Mouse (Mus musculus) limb, embryonic 12.5 days (tissue): ENCODE data around the gene Gfra1. TPM values are rescaled to one million over a fixed set of nuclear protein-coding genes. Genes with fewer than 3 reads are reported as not detected.
A peak's percentile ranks its signal among the peaks of the same experiment; 100 is the strongest.

Experiments
- ATAC-seq: fragments of 200-750 bp; cut with Nextera tagmentation; 2 replicates; pipeline ENCODE4 v1.8.0; 2017; ENCODE audit warnings: low read depth, moderate TSS enrichment; ENCODE audit not compliant: insufficient number of reproducible peaks, insufficient read depth, low FRiP score, low TSS enrichment
- H3K27ac ChIP-seq: fragments of 300-500 bp; sonication (generic); 2 replicates; pipeline ENCODE4 v1.5.1; 2016; ENCODE audit warnings: mild to moderate bottlenecking, moderate library complexity
- H3K27me3 ChIP-seq: fragments of 300-500 bp; sonication (generic); 2 replicates; pipeline ENCODE4 v1.6.1; 2016; ENCODE audit warnings: mild to moderate bottlenecking, moderate library complexity
- H3K36me3 ChIP-seq: fragments of 300-500 bp; sonication (generic); 2 replicates; pipeline ENCODE4 v1.6.1; 2016; ENCODE audit warnings: mild to moderate bottlenecking, moderate library complexity
- H3K4me1 ChIP-seq: fragments of 300-500 bp; sonication (generic); replicated peaks from 2 replicates; pipeline ENCODE4 v1.6.1; 2016
- H3K4me2 ChIP-seq: fragments of 300-500 bp; sonication (generic); 2 replicates; pipeline ENCODE4 v1.6.1; 2016; ENCODE audit warnings: mild to moderate bottlenecking, moderate library complexity
- H3K4me3 ChIP-seq: fragments of 300-500 bp; sonication (generic); replicated peaks from 2 replicates; pipeline ENCODE4 v1.5.1; 2016; ENCODE audit warnings: mild to moderate bottlenecking
- H3K9ac ChIP-seq: fragments of 300-500 bp; sonication (generic); replicated peaks from 2 replicates; pipeline ENCODE4 v1.6.1; 2016; ENCODE audit warnings: mild to moderate bottlenecking, moderate library complexity
- H3K9me3 ChIP-seq: fragments of 300-500 bp; sonication (generic); 2 replicates; pipeline ENCODE4 v1.6.1; 2016; ENCODE audit warnings: mild to moderate bottlenecking, moderate library complexity
- WGBS: fragments of 180-500 bp; shearing (Covaris S2); methylation state at CpG from one replicate; pipeline ENCODE4 v1.1.7; 2016; 5-methylcytosine and 5-hydroxymethylcytosine counted together
- polyA plus RNA-seq: library from polyadenylated mRNA; unstranded; fragments of >200 nt; fragmentation: Nextera tagmentation; extraction: Ambion mirVana; gene quantifications from 2 replicates; pipeline ENCODE4 v1.2.1, GENCODE M21; 2016

Gene Gfra1
- polyA plus RNA-seq, 1 experiment from 2014 or later = 17.0 TPM

- no peaks in the 10 kb centered on the region for H3K27me3 ChIP-seq
- H3K4me1 ChIP-seq = peaks cover 20% of the 10 kb centered on the region
- peak overlapping the region; percentile 78 for H3K27ac ChIP-seq
- no peak overlapping the region for H3K4me2 ChIP-seq
- no peaks in the 10 kb centered on the region for H3K36me3 ChIP-seq
- H3K4me3 ChIP-seq = no peak overlapping the region
- ATAC-seq = peak; percentile 83; the same call in 1 of the 2 replicates
- 26% methylated on average over 3 of the region's 3 CpGs for WGBS
- no peak overlapping the region for H3K9ac ChIP-seq
- H3K9me3 ChIP-seq = no peaks in the 10 kb centered on the region
Observed at GRCm38 (mm10) chr19:58419278-58419677, 36.4 kb downstream of the Gfra1 start.

DNA sequence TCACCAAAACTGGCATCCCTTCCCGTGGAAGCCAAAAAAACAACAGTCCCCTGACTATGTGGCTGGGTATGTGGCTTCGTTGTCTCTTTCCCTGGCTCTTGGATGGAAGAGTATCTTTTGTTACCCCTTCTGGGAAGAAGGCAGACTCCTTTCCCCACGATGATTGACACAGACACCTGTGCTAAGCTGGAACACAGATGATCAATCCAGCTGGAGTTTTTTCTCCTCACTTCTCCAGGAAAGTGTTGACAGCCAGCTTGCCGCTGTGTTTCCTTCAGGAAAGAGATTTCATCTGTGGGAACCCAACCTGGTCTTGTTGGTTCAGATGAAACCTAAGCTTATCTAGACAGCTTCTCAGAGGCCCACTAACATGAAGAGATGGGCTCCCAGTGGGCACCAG, 40.5 kb downstream of the Gfra1 start:
- 76% methylated on average over 4 of the region's 4 CpGs for WGBS
- ATAC-seq = no peak
- H3K4me1 ChIP-seq = peaks cover 15% of the 10 kb centered on the region
- no peak overlapping the region for H3K4me3 ChIP-seq
- no peak overlapping the region for H3K27ac ChIP-seq
- H3K4me2 ChIP-seq = no peak overlapping the region
- H3K36me3 ChIP-seq = no peaks in the 10 kb centered on the region
- no peak overlapping the region for H3K9ac ChIP-seq
- no peaks in the 10 kb centered on the region for H3K27me3 ChIP-seq
- no peaks in the 10 kb centered on the region for H3K9me3 ChIP-seq

- H3K4me3 ChIP-seq = no peak overlapping the region
- no peaks in the 10 kb centered on the region for H3K36me3 ChIP-seq
- no peak overlapping the region for H3K27ac ChIP-seq
- H3K4me1 ChIP-seq = peaks cover 11% of the 10 kb centered on the region
- ATAC-seq = no peak
- no peaks in the 10 kb centered on the region for H3K9me3 ChIP-seq
- no peak overlapping the region for H3K4me2 ChIP-seq
- H3K27me3 ChIP-seq = no peaks in the 10 kb centered on the region
- no peak overlapping the region for H3K9ac ChIP-seq
Observed at GRCm38 (mm10) chr19:58414733-58415132, 41.0 kb downstream of the Gfra1 start.

DNA sequence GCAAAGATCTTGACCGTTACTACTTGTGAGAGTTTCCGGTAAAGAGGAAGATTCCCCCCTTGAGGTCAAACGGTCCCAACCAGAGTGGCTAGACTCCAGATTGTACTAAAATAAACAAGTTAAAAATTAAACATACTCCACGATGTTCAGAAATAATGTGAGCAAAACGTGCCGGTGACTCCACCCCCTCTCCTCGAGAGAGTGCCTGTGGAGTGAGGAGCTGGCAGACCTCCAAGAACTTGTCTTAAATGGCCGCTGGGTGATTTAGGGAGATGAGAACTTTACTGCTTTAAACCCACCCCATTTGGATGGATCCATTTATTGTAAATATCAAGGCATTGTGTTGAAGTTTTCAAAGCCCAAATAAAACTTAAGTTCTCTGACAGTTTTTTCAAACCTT, 42.4 kb downstream of the Gfra1 start:
- Histone ChIP-seq H3K4me1 (peaks cover 4% of the 10 kb centered on the region; the same call in 1 of the 2 replicates), H3K36me3 (no peaks in the 10 kb centered on the region), H3K9me3 (no peaks in the 10 kb centered on the region), H3K4me2 (peak overlapping the region; percentile 31), H3K27me3 (no peaks in the 10 kb centered on the region), H3K4me3 (no peak overlapping the region), H3K9ac (no peak overlapping the region), H3K27ac (no peak overlapping the region)
- ATAC-seq = no peak; the same call in 1 of the 2 replicates
- 24% methylated on average over 8 of the region's 8 CpGs for WGBS

GRCm38 (mm10) chr19:58412811-58413210, 42.9 kb downstream of the Gfra1 start:
- Histone ChIP-seq H3K4me1 (peaks cover 4% of the 10 kb centered on the region; the same call in 1 of the 2 replicates), H3K4me2 (no peak overlapping the region), H3K36me3 (no peaks in the 10 kb centered on the region), H3K27me3 (no peaks in the 10 kb centered on the region), H3K9me3 (no peaks in the 10 kb centered on the region), H3K27ac (no peak overlapping the region), H3K4me3 (no peak overlapping the region), H3K9ac (no peak overlapping the region)
- WGBS = 64% methylated on average over 2 of the region's 3 CpGs
- no peak for ATAC-seq

DNA sequence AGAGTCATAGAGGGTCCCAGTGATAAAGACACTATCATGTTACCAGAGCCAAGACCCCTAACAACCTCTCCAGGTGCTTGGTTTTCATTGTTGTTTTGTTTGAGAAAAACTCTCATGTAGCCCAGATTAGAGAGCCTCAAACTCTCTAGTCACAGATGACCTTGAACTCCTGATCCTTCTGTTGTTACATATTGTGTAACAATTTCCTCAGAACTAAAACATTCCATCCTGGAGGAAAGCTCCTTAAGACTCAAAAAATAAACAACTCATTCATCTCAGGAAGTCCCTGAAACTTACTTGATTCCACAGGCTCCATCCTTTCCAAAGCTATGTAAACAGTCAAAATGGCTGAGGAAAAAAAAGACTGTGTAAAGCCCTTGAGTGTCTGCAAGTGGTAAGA, 49.0 kb downstream of the Gfra1 start:
- Histone ChIP-seq H3K4me3 (no peak overlapping the region), H3K27me3 (no peaks in the 10 kb centered on the region), H3K9me3 (0 out of 2 replicates have a peak, but pooled peaks cover 4% of the 10 kb centered on the region), H3K27ac (no peak overlapping the region), H3K36me3 (no peaks in the 10 kb centered on the region), H3K9ac (no peak overlapping the region), H3K4me1 (peaks cover 6% of the 10 kb centered on the region; the same call in 1 of the 2 replicates), H3K4me2 (no peak overlapping the region)
- ATAC-seq = no peak

- H3K4me2 ChIP-seq = no peak overlapping the region
- no peaks in the 10 kb centered on the region for H3K27me3 ChIP-seq
- H3K4me1 ChIP-seq = peaks cover 29% of the 10 kb centered on the region
- no peak for ATAC-seq
- H3K4me3 ChIP-seq = no peak overlapping the region
- H3K27ac ChIP-seq = no peak overlapping the region
- 77% methylated on average over 3 of the region's 3 CpGs for WGBS
- no peaks in the 10 kb centered on the region for H3K9me3 ChIP-seq
- no peaks in the 10 kb centered on the region for H3K36me3 ChIP-seq
- H3K9ac ChIP-seq = no peak overlapping the region
Observed at GRCm38 (mm10) chr19:58400224-58400623, 55.5 kb downstream of the Gfra1 start.

GRCm38 (mm10) chr19:58399166-58399565, 56.5 kb downstream of the Gfra1 start:
- WGBS = 80% methylated on average over 6 of the region's 6 CpGs
- Histone ChIP-seq H3K27ac (no peak overlapping the region), H3K27me3 (no peaks in the 10 kb centered on the region), H3K4me3 (no peak overlapping the region), H3K9me3 (no peaks in the 10 kb centered on the region), H3K4me2 (no peak overlapping the region), H3K9ac (no peak overlapping the region), H3K4me1 (peaks cover 29% of the 10 kb centered on the region), H3K36me3 (no peaks in the 10 kb centered on the region)
- no peak for ATAC-seq

GRCm38 (mm10) chr19:58396604-58396984, 59.1 kb downstream of the Gfra1 start:
- H3K4me1 ChIP-seq = peaks cover 29% of the 10 kb centered on the region
- no peak overlapping the region for H3K9ac ChIP-seq

DNA sequence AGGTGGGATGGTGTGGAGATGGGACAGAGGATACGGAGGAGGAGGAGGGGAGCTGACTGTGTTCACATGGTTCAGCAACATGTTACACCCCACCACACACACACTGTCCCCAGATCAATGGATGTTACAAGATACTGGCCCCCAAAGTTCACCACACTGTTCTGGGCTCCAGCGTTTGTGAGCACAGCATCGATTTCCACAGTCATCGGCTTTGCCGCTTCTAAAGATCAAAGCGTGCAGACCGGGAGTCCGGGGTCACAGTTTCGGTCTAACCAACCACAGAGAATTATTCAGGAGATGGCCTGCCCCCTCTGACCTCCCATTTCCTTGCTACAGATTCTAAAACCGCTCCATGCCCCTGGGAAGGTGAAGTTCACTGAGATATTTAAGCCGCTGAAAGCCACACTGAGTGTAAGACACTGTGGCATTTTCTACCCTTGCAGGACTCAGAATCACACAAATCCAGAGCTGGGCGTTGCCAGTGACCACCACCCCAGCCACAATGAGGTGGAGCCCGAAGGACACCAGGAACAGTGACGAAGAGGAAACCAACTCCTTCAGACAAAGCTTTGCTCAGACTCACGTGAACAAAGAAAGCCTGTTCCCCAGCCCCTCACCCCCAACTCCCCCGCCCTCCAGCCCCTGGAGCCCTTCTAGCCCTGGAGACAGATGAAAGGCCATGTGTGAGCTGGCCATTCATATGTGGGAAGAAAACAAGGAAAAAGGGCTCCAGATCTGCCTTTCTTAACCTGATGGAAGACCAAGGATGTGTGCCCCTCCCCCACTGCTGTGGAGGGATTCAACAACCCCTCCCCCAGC, 59.7 kb downstream of the Gfra1 start:
- H3K27me3 ChIP-seq = no peaks in the 10 kb centered on the region
- peak overlapping the region; percentile 72 for H3K27ac ChIP-seq
- WGBS = 67% methylated on average over 16 of the region's 16 CpGs
- H3K36me3 ChIP-seq = no peaks in the 10 kb centered on the region
- peak overlapping the region; percentile 10; the same call in 1 of the 2 replicates for H3K4me2 ChIP-seq
- no peak overlapping the region for H3K9ac ChIP-seq
- no peaks in the 10 kb centered on the region for H3K9me3 ChIP-seq
- H3K4me3 ChIP-seq = no peak overlapping the region
- ATAC-seq = no peak; the same call in 1 of the 2 replicates
- peaks cover 29% of the 10 kb centered on the region for H3K4me1 ChIP-seq

More at GRCm38 (mm10) chr19:58396604-58396984, 59.1 kb downstream of the Gfra1 start:
- no peaks in the 10 kb centered on the region for H3K36me3 ChIP-seq
- ATAC-seq = no peak
- H3K4me2 ChIP-seq = 0 out of 2 replicates have a peak overlapping the region, but pooled peaks have one; percentile 10
- H3K27me3 ChIP-seq = no peaks in the 10 kb centered on the region
- H3K4me3 ChIP-seq = no peak overlapping the region
- H3K27ac ChIP-seq = peak overlapping the region; percentile 72
- 27% methylated on average over 4 of the region's 4 CpGs for WGBS
- no peaks in the 10 kb centered on the region for H3K9me3 ChIP-seq

DNA sequence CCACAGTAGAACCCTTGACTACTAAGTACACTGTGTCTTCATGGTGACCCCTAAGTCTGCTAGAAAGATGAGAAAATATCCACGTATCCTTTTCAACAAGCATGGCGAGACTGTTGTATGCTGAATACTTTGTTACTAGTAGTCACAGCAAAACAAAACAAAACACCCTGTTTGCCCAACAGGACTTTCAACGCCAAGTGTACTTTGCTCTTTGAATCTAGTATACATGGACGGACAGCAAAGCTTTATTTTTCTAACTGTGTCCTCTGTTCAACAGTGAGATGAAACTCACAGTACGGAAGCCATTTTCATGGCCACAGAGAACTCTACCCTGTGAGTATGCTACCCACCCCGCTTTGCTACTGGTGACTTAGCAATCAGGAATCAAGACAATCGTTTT, 62.6 kb downstream of the Gfra1 start:
- no peaks in the 10 kb centered on the region for H3K9me3 ChIP-seq
- no peaks in the 10 kb centered on the region for H3K36me3 ChIP-seq
- no peak overlapping the region for H3K27ac ChIP-seq
- H3K4me2 ChIP-seq = no peak overlapping the region
- no peak for ATAC-seq
- no peak overlapping the region for H3K9ac ChIP-seq
- no peaks in the 10 kb centered on the region for H3K27me3 ChIP-seq
- WGBS = 91% methylated on average over 7 of the region's 7 CpGs
- H3K4me3 ChIP-seq = no peak overlapping the region
- H3K4me1 ChIP-seq = peaks cover 18% of the 10 kb centered on the region

DNA sequence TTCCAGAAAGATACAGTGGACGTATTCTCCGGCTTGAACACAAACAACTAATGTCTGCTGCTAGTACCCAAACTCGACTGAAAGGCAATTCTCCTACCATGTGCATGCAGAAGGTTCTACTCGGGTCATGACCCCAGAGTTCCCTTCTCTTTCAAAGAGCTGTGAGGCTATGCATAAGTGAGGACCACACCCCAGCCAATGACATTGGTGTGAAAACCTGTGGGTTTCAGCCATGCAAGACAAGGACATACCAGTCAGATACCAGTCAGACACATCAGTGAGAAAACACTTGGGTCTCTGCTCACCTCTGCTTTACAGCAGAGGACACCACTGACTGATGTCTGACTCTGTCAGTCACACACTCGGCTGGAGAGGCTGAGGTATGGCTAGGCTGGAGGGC, 63.9 kb downstream of the Gfra1 start:
- Histone ChIP-seq H3K27ac (no peak overlapping the region), H3K9ac (no peak overlapping the region), H3K36me3 (no peaks in the 10 kb centered on the region), H3K4me3 (no peak overlapping the region), H3K9me3 (no peaks in the 10 kb centered on the region), H3K4me1 (peaks cover 12% of the 10 kb centered on the region), H3K4me2 (no peak overlapping the region), H3K27me3 (no peaks in the 10 kb centered on the region)
- ATAC-seq = no peak
- WGBS = 81% methylated on average over 5 of the region's 5 CpGs
